Mouse (Mus musculus) midbrain, postnatal 0 days (tissue): ENCODE measurements around the gene Rnf128. TPM values are rescaled to one million over a fixed set of nuclear protein-coding genes. Genes with fewer than 3 reads are reported as not detected.
"Not testable (repeated sequence)": the region's sequence is repeated elsewhere in the genome, so short reads cannot be mapped to it uniquely, and the experiment has no call there.

ENCODE experiments used
- ATAC-seq: fragments of 200-750 bp; cut with Nextera tagmentation; 2 replicates; pipeline ENCODE4 v1.8.0; 2017; ENCODE audit warnings: moderate number of reproducible peaks, mild to moderate bottlenecking, moderate TSS enrichment, moderate library complexity; ENCODE audit not compliant: low FRiP score
- DNase-seq: peaks from one replicate; pipeline ENCODE4 v3.0.0-alpha.2; 2015; ENCODE audit warnings: low spot score
- H3K27ac ChIP-seq: fragments of 300-500 bp; sonication (generic); 2 replicates; pipeline ENCODE4 v1.5.1; 2014; ENCODE audit warnings: low read depth, mild to moderate bottlenecking, low read length, mixed read lengths
- H3K27me3 ChIP-seq: fragments of 300-500 bp; sonication (generic); 2 replicates; pipeline ENCODE4 v1.6.1; 2014; ENCODE audit warnings: low read length, control low read depth, mixed read lengths; ENCODE audit not compliant: insufficient read depth
- H3K36me3 ChIP-seq: fragments of 300-500 bp; sonication (generic); 2 replicates; pipeline ENCODE4 v1.6.1; 2014; ENCODE audit warnings: low read length, control low read depth, mixed read lengths; ENCODE audit not compliant: insufficient read depth
- H3K4me1 ChIP-seq: fragments of 300-500 bp; sonication (generic); 2 replicates; pipeline ENCODE4 v1.6.1; 2014; ENCODE audit warnings: mild to moderate bottlenecking, control low read depth, antibody characterized with exemption, low read length, mixed read lengths; ENCODE audit not compliant: insufficient read depth
- H3K4me2 ChIP-seq: fragments of 300-500 bp; sonication (generic); 2 replicates; pipeline ENCODE4 v1.6.1; 2014; ENCODE audit warnings: low read depth, mild to moderate bottlenecking, low read length, mixed read lengths; ENCODE audit not compliant: poor library complexity, severe bottlenecking
- H3K4me3 ChIP-seq: fragments of 300-500 bp; sonication (generic); 2 replicates; pipeline ENCODE4 v1.5.1; 2014; ENCODE audit warnings: low read depth, mild to moderate bottlenecking, low read length, moderate library complexity
- H3K9ac ChIP-seq: fragments of 300-500 bp; sonication (generic); replicated peaks from 2 replicates; pipeline ENCODE4 v1.6.1; 2014; ENCODE audit warnings: mild to moderate bottlenecking, low read length, moderate library complexity, mixed read lengths; ENCODE audit not compliant: poor library complexity, severe bottlenecking
- H3K9me3 ChIP-seq: fragments of 300-500 bp; sonication (generic); 2 replicates; pipeline ENCODE4 v1.6.1; 2016; ENCODE audit warnings: low read length, control low read depth
- CTCF ChIP-seq: IDR thresholded peaks from 2 replicates; pipeline ENCODE4 v1.5.1; 2016; ENCODE audit warnings: antibody characterized with exemption, mild to moderate bottlenecking
- WGBS: fragments of 180-500 bp; shearing (Covaris S2); extraction: QIAGEN DNeasy Blood & Tissue Kit; methylation state at CpG from one replicate; pipeline ENCODE4 v1.1.7; 2014; 5-methylcytosine and 5-hydroxymethylcytosine counted together
- polyA plus RNA-seq: library from polyadenylated mRNA; unstranded; fragments of >200 nt; fragmentation: Nextera tagmentation; extraction: Ambion mirVana; gene quantifications from 2 replicates; pipeline ENCODE4 v1.2.1, GENCODE M21; 2015
- total RNA-seq: library from RNA; depleted of rRNA; stranded (reverse); fragments of >200 nt; gene quantifications from 2 replicates; pipeline ENCODE4 v1.2.3, GENCODE M21; 2014

Gene Rnf128
- total and polyA plus RNA-seq, 2 experiments from 2014 or later = 8.3 to 10.0 TPM

- WGBS = 75% methylated on average over 5 of the region's 5 CpGs
Measured at GRCm38 (mm10) chrX:139562255-139562924, 726 bp upstream of the Rnf128 start.

GRCm38 (mm10) chrX:139570054-139570453 is 6.9 kb downstream of the Rnf128 start:
- no peak for ATAC-seq
- Histone ChIP-seq H3K4me2 (no peak overlapping the region), H3K4me1 (no peaks in the 10 kb centered on the region), H3K9ac (no peak overlapping the region), H3K27ac (no peak overlapping the region), H3K4me3 (no peak overlapping the region), H3K36me3 (no peaks in the 10 kb centered on the region), H3K27me3 (peaks cover 2% of the 10 kb centered on the region; the same call in 1 of the 2 replicates), H3K9me3 (no peaks in the 10 kb centered on the region)
- TF ChIP-seq CTCF = no peak
- 88% methylated on average over 3 of the region's 3 CpGs for WGBS
- DNase-seq = no peak

More at GRCm38 (mm10) chrX:139562255-139562924, 726 bp upstream of the Rnf128 start:
- no peak for TF ChIP-seq CTCF
- Histone ChIP-seq H3K36me3 (no peaks in the 10 kb centered on the region), H3K4me1 (no peaks in the 10 kb centered on the region), H3K9me3 (no peaks in the 10 kb centered on the region), H3K27me3 (peaks cover 3% of the 10 kb centered on the region; the same call in 1 of the 2 replicates), H3K27ac (no peak overlapping the region), H3K4me3 (no peak overlapping the region), H3K4me2 (no peak overlapping the region), H3K9ac (no peak overlapping the region)
- ATAC-seq = no peak
- DNase-seq = no peak

- H3K36me3 ChIP-seq = no peaks in the 10 kb centered on the region
- DNase-seq = no peak
- WGBS = 79% methylated on average over 6 of the region's 6 CpGs
- H3K9ac ChIP-seq = no peak overlapping the region
- no peaks in the 10 kb centered on the region for H3K27me3 ChIP-seq
- no peaks in the 10 kb centered on the region for H3K9me3 ChIP-seq
- H3K27ac ChIP-seq = no peak overlapping the region
- no peak for ATAC-seq
- H3K4me3 ChIP-seq = no peak overlapping the region
- TF ChIP-seq CTCF = no peak
- H3K4me2 ChIP-seq = no peak overlapping the region
- no peaks in the 10 kb centered on the region for H3K4me1 ChIP-seq
Measured at GRCm38 (mm10) chrX:139578649-139579278, 15.6 kb downstream of the Rnf128 start.

- H3K4me1 ChIP-seq = no peaks in the 10 kb centered on the region
Measured at GRCm38 (mm10) chrX:139583616-139584015, 20.5 kb downstream of the Rnf128 start.

GRCm38 (mm10) chrX:139586676-139587075 is 23.6 kb downstream of the Rnf128 start:
- H3K27me3 ChIP-seq, DNase-seq, H3K27ac ChIP-seq, ATAC-seq, H3K4me1 ChIP-seq, H3K4me2 ChIP-seq, H3K9ac ChIP-seq, H3K36me3 ChIP-seq, H3K9me3 ChIP-seq, H3K4me3 ChIP-seq: not testable (repeated sequence)
- WGBS = 64% methylated on average over 2 of the region's 2 CpGs

More at GRCm38 (mm10) chrX:139583616-139584015, 20.5 kb downstream of the Rnf128 start:
- H3K36me3 ChIP-seq = no peaks in the 10 kb centered on the region
- H3K9me3 ChIP-seq = no peaks in the 10 kb centered on the region
- TF ChIP-seq CTCF = no peak
- WGBS = 52% methylated on average over 4 of the region's 4 CpGs
- H3K27ac ChIP-seq = no peak overlapping the region
- H3K4me3 ChIP-seq = no peak overlapping the region
- DNase-seq = no peak
- ATAC-seq = no peak
- no peak overlapping the region for H3K4me2 ChIP-seq
- H3K27me3 ChIP-seq = no peaks in the 10 kb centered on the region; the same call in 1 of the 2 replicates
- no peak overlapping the region for H3K9ac ChIP-seq

- no peak for TF ChIP-seq CTCF
Measured at GRCm38 (mm10) chrX:139596404-139596803, 33.3 kb downstream of the Rnf128 start.

More at GRCm38 (mm10) chrX:139596404-139596803, 33.3 kb downstream of the Rnf128 start:
- H3K36me3 ChIP-seq = no peaks in the 10 kb centered on the region
- no peak for ATAC-seq
- peaks cover 4% of the 10 kb centered on the region; the same call in 1 of the 2 replicates for H3K27me3 ChIP-seq
- no peak overlapping the region for H3K9ac ChIP-seq
- no peaks in the 10 kb centered on the region for H3K9me3 ChIP-seq
- no peak overlapping the region for H3K4me3 ChIP-seq
- no peak overlapping the region for H3K27ac ChIP-seq
- H3K4me1 ChIP-seq = no peaks in the 10 kb centered on the region
- 84% methylated on average over 6 of the region's 6 CpGs for whole genome bisulfite sequencing
- no peak overlapping the region for H3K4me2 ChIP-seq
- no peak for DNase-seq
